Mouse (Mus musculus) midbrain, postnatal 0 days (tissue): Measurements from ENCODE around the gene Ush2a. TPM values are rescaled to one million over a fixed set of nuclear protein-coding genes. Genes with fewer than 3 reads are reported as not detected.
A peak's percentile ranks its signal among the peaks of the same experiment; 100 is the strongest.

Experiments used
- ATAC-seq: fragments of 200-750 bp; cut with Nextera tagmentation; 2 replicates; pipeline ENCODE4 v1.8.0; 2017; ENCODE audit warnings: moderate number of reproducible peaks, mild to moderate bottlenecking, moderate TSS enrichment, moderate library complexity; ENCODE audit not compliant: low FRiP score
- DNase-seq: peaks from one replicate; pipeline ENCODE4 v3.0.0-alpha.2; 2015; ENCODE audit warnings: low spot score
- H3K27ac ChIP-seq: fragments of 300-500 bp; sonication (generic); 2 replicates; pipeline ENCODE4 v1.5.1; 2014; ENCODE audit warnings: low read depth, mild to moderate bottlenecking, low read length, mixed read lengths
- H3K27me3 ChIP-seq: fragments of 300-500 bp; sonication (generic); 2 replicates; pipeline ENCODE4 v1.6.1; 2014; ENCODE audit warnings: low read length, control low read depth, mixed read lengths; ENCODE audit not compliant: insufficient read depth
- H3K36me3 ChIP-seq: fragments of 300-500 bp; sonication (generic); 2 replicates; pipeline ENCODE4 v1.6.1; 2014; ENCODE audit warnings: low read length, control low read depth, mixed read lengths; ENCODE audit not compliant: insufficient read depth
- H3K4me1 ChIP-seq: fragments of 300-500 bp; sonication (generic); 2 replicates; pipeline ENCODE4 v1.6.1; 2014; ENCODE audit warnings: mild to moderate bottlenecking, control low read depth, antibody characterized with exemption, low read length, mixed read lengths; ENCODE audit not compliant: insufficient read depth
- H3K4me2 ChIP-seq: fragments of 300-500 bp; sonication (generic); 2 replicates; pipeline ENCODE4 v1.6.1; 2014; ENCODE audit warnings: low read depth, mild to moderate bottlenecking, low read length, mixed read lengths; ENCODE audit not compliant: poor library complexity, severe bottlenecking
- H3K4me3 ChIP-seq: fragments of 300-500 bp; sonication (generic); 2 replicates; pipeline ENCODE4 v1.5.1; 2014; ENCODE audit warnings: low read depth, mild to moderate bottlenecking, low read length, moderate library complexity
- H3K9ac ChIP-seq: fragments of 300-500 bp; sonication (generic); replicated peaks from 2 replicates; pipeline ENCODE4 v1.6.1; 2014; ENCODE audit warnings: mild to moderate bottlenecking, low read length, moderate library complexity, mixed read lengths; ENCODE audit not compliant: poor library complexity, severe bottlenecking
- H3K9me3 ChIP-seq: fragments of 300-500 bp; sonication (generic); 2 replicates; pipeline ENCODE4 v1.6.1; 2016; ENCODE audit warnings: low read length, control low read depth
- CTCF ChIP-seq: IDR thresholded peaks from 2 replicates; pipeline ENCODE4 v1.5.1; 2016; ENCODE audit warnings: antibody characterized with exemption, mild to moderate bottlenecking
- WGBS: fragments of 180-500 bp; shearing (Covaris S2); extraction: QIAGEN DNeasy Blood & Tissue Kit; methylation state at CpG from one replicate; pipeline ENCODE4 v1.1.7; 2014; 5-methylcytosine and 5-hydroxymethylcytosine counted together
- polyA plus RNA-seq: library from polyadenylated mRNA; unstranded; fragments of >200 nt; fragmentation: Nextera tagmentation; extraction: Ambion mirVana; gene quantifications from 2 replicates; pipeline ENCODE4 v1.2.1, GENCODE M21; 2015
- total RNA-seq: library from RNA; depleted of rRNA; stranded (reverse); fragments of >200 nt; gene quantifications from 2 replicates; pipeline ENCODE4 v1.2.3, GENCODE M21; 2014

The Ush2a gene
- total and polyA plus RNA-seq, 2 experiments from 2014 or later = 0.10 to 0.38 TPM

DNA sequence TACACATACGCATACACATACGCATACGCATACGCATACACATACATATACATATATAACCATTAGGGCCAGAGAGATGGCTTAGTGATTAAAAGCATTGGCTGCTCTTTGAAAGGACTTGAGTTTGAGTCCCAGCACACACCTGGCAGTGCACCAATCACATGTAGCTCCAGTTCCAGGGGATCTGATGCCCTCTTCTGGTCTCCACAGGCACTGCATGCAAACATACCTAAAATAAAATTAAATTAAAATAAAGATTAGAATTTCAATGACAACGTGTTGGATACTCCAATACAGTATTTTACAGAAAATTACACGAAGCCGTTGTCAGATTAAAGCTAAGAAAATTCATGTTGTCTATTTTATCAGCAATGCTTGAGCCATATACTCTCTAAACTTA, 336.2 kb downstream of the Ush2a start:
- 87% methylated on average over 7 of the region's 7 CpGs for WGBS
- Histone ChIP-seq H3K27me3 (no peaks in the 10 kb centered on the region), H3K36me3 (no peaks in the 10 kb centered on the region), H3K9ac (no peak overlapping the region), H3K4me1 (no peaks in the 10 kb centered on the region), H3K4me3 (no peak overlapping the region), H3K27ac (no peak overlapping the region), H3K9me3 (no peaks in the 10 kb centered on the region), H3K4me2 (no peak overlapping the region)
- no peak for ATAC-seq
- no peak for DNase-seq
- peak; percentile 50 for TF ChIP-seq CTCF

DNA sequence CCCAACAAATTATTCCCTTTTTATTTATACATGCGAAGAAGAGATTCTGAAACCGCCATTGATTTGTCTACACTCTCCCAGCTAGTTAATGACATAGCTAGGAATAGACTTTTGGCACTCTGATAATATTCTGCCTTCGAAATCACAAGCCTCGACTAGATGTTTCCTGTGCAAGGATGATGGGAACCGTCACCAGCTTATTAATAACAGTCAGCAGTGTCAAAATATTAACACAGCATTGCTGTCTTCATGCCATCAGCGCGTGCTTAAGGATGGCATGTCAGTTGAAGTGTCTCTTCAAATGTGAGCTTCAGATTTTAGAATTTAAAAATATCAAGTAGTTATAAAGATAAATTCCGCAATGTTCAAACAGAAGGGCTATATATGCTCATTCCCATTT, 337.3 kb downstream of the Ush2a start:
- no peak for TF ChIP-seq CTCF
- Histone ChIP-seq H3K27me3 (no peaks in the 10 kb centered on the region), H3K9ac (no peak overlapping the region), H3K4me3 (no peak overlapping the region), H3K27ac (no peak overlapping the region), H3K36me3 (no peaks in the 10 kb centered on the region), H3K4me2 (no peak overlapping the region), H3K9me3 (no peaks in the 10 kb centered on the region), H3K4me1 (no peaks in the 10 kb centered on the region)
- WGBS = 84% methylated on average over 8 of the region's 8 CpGs
- no peak for DNase-seq
- no peak for ATAC-seq

DNA sequence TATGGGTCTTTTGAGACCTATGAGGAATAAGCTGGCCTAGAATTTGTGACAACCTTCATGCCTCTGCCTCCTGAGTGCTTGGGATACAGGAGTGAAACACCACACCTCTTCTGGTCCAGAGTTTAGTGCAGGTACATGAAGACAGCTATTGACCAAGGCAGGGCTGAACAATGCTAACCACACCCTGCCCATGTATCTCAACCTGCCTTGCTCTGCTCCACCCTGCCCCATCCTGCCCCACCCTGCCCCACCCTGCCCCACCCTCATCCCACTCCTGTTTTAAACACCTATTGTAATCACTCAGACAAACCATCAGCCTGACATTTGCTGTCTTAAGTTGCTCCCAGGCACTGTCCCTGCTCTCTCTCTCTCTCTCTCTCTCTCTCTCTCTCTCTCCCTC, 344.6 kb downstream of the Ush2a start:
- Histone ChIP-seq H3K4me3 (no peak overlapping the region), H3K27ac (no peak overlapping the region), H3K36me3 (no peaks in the 10 kb centered on the region), H3K9ac (no peak overlapping the region), H3K27me3 (no peaks in the 10 kb centered on the region), H3K4me2 (no peak overlapping the region), H3K4me1 (no peaks in the 10 kb centered on the region), H3K9me3 (no peaks in the 10 kb centered on the region)
- no peak for TF ChIP-seq CTCF
- ATAC-seq = no peak
- DNase-seq = no peak

DNA sequence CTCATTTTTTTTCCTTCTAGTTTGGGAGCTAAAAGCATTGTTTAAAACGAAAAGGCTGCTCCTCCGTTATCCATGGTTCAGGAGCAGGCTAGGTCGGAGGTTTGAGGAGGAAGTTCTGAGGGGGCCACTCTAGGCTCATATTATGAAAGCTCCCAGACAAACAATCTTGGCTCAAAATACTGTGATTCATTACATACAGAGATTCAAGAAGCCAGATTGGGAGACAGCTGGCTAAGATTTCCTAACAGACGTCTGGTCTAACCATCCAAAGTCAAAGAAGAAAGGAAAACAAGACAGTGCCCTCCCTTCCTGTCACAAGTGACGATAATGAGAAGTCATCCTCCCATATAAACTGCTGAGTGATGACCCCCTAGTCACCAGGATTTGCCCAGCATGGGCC, 354.7 kb downstream of the Ush2a start:
- H3K27ac ChIP-seq = no peak overlapping the region
- no peak overlapping the region for H3K4me2 ChIP-seq
- H3K9me3 ChIP-seq = no peaks in the 10 kb centered on the region
- TF ChIP-seq CTCF = no peak
- H3K9ac ChIP-seq = no peak overlapping the region
- no peaks in the 10 kb centered on the region for H3K36me3 ChIP-seq
- no peak overlapping the region for H3K4me3 ChIP-seq
- no peaks in the 10 kb centered on the region for H3K27me3 ChIP-seq
- no peak for ATAC-seq
- no peaks in the 10 kb centered on the region for H3K4me1 ChIP-seq
- DNase-seq = peak; percentile 56
- WGBS = 76% methylated on average over 5 of the region's 5 CpGs

DNA sequence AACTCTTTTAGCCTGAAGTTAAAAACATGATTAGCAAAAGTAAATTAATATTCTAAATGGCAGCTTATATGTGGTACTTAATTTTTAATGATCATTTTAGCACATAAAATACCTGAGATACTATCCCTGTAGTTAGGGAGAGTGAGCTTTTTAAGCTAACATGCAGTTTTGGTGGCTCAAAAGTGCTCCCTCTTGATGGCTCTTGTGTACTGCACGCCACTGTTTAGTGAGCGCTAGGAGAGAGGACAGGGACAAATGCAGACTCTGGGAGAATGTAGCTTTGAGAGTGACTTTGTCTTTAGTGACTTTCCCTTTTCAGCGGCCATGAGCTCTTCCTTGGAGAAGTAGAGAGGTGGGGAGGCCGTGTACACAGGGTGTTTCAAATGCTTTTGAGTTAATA, 371.9 kb downstream of the Ush2a start:
- Histone ChIP-seq H3K9me3 (no peaks in the 10 kb centered on the region), H3K9ac (no peak overlapping the region), H3K4me1 (no peaks in the 10 kb centered on the region), H3K4me3 (no peak overlapping the region), H3K36me3 (no peaks in the 10 kb centered on the region), H3K27me3 (no peaks in the 10 kb centered on the region), H3K4me2 (no peak overlapping the region), H3K27ac (no peak overlapping the region)
- TF ChIP-seq CTCF = peak; percentile 90
- no peak for ATAC-seq
- 49% methylated on average over 4 of the region's 4 CpGs for WGBS
- peak; percentile 81 for DNase-seq

DNA sequence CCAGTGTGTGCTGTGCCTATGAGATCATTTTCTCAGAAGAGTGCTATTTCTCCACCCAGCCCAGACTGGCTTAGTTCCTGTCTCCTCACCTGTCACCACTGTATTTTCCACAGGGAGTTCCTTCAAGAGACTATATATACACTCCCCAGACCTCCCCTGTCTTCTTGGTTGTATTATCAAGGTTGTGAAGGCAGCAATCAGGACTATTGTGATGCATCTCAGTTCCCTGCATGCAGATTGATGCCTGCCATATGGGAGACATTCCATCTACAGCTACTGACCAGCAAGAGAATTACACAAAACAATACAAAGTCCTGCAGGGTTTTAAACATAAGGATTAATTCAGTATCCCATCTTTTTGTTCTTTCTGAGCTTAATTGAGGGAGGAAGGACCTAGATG, 377.8 kb downstream of the Ush2a start:
- Histone ChIP-seq H3K27me3 (no peaks in the 10 kb centered on the region), H3K36me3 (no peaks in the 10 kb centered on the region), H3K4me2 (no peak overlapping the region), H3K4me1 (no peaks in the 10 kb centered on the region), H3K27ac (no peak overlapping the region), H3K9me3 (no peaks in the 10 kb centered on the region), H3K4me3 (no peak overlapping the region), H3K9ac (no peak overlapping the region)
- no peak for DNase-seq
- no peak for ATAC-seq
- TF ChIP-seq CTCF = no peak

DNA sequence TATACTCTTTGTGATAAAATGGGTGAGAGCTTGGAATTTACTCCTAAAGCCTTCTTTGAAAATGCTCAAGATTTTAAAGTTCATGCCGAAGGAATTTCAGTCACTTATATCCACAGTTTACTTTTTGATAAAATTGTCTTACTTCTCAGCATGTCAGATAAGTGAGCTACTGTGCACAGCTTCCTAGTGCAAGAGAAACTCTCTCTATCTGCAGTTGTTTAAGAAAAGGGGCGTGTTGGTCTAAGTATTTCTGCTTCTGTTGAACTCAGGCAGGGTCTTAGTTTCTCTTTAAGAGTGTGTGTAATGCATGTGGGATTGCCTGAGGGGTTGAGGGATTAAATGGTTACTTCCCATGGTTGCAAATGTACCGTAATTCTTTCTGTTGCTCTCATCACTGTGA, 381.3 kb downstream of the Ush2a start:
- 79% methylated on average over 3 of the region's 3 CpGs for WGBS
- H3K27me3 ChIP-seq = no peaks in the 10 kb centered on the region
- no peak overlapping the region for H3K4me3 ChIP-seq
- DNase-seq (no peak), ATAC-seq (no peak)
- H3K4me2 ChIP-seq = no peak overlapping the region
- H3K9me3 ChIP-seq = no peaks in the 10 kb centered on the region
- TF ChIP-seq CTCF = no peak
- no peak overlapping the region for H3K27ac ChIP-seq
- no peaks in the 10 kb centered on the region for H3K4me1 ChIP-seq
- H3K36me3 ChIP-seq = no peaks in the 10 kb centered on the region
- no peak overlapping the region for H3K9ac ChIP-seq
